8 mouse cellular contexts compared by ENCODE assay signal in the genomic region with DNA sequence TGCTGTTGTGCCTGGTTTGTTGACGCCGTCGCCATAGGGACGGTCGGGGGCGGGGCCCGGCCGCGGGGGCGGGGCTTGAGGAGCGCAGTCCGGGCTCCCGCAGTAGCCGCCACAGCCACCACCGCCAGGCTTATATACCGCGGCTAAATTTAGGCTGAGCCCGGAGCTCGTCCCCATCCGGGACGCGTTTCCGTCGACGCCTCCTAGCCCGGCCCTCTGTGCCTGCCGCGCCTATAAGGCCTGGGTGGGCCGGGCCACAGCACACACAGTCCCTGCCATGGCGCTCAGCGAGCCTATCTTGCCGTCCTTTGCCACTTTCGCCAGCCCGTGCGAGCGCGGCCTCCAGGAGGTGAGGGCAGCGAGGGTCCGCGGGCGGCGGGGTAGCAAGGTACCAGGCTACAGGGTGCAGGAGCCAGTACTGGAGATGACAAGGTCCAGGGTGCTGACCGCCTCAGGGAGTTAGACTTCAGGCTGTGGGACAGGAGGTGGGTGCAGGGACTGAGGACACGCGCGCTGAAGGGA. TPM values are rescaled to one million over a fixed set of nuclear protein-coding genes. Genes with fewer than 3 reads are reported as not detected.
DNase-seq lines count a peak whose midpoint lies in the region; ATAC-seq lines count a peak whose summit lies in the region.

Gene Klf2, plus strand, starts transcription at position 233 of the 522 bp plus-strand sequence.

- intact Hi-C loops in gastrocnemius, postnatal 14 days (cut with DNase I; ENCODE audit: low total_unique reads): no loop called here

- peak; percentile 66 for ATAC-seq in megakaryocyte, adult 5-6 weeks (ENCODE audit: poor library complexity, severe bottlenecking)

- peak; percentile 97 to 98 for DNase-seq in adrenal gland, adult 18-20 months (ENCODE audit: low spot score in 2 of 2)
- DNase-seq in embryo, embryonic 10.5 days (ENCODE audit: low spot score): peak; percentile 88
- DNase-seq in gastrocnemius, postnatal 14 days: peak; percentile 99
- DNase-seq in induced T-regulatory cell, adult 2 months (ENCODE audit: low read depth): peak; percentile 99
- DNase-seq in left cerebral cortex, adult 8-10 months (ENCODE audit: low spot score in 2 of 2): peak; percentile 54 to 85
- DNase-seq in right cerebral cortex, adult 18-20 months: peak; percentile 85
- peak; percentile 91 for DNase-seq in urinary bladder, adult 2 months (ENCODE audit: low spot score)

RNA-seq across cellular contexts. Expression of gene Klf2, which starts in this region (rescaled TPM):
- 10 to 100 TPM; 44.4 to 68.3 TPM for total RNA-seq in adrenal gland, adult 18-20 months (2021)
- total RNA-seq in gastrocnemius, postnatal 14 days (2021): 10 to 100 TPM; 19.1 to 24.1 TPM
- 10 to 100 TPM; 10.9 to 16.5 (median 13.2) TPM for total RNA-seq in left cerebral cortex, adult 8-10 months (2022)
- total RNA-seq in megakaryocyte, adult 5-6 weeks (2015): 70.6 and 72.1 TPM in 2 replicates
- total RNA-seq in megakaryocyte, adult 5-6 weeks (2017): 18.9 and 25.5 TPM in 2 replicates
- polyA plus RNA-seq in urinary bladder, adult 2 months (2012; rRNA removed): 32.4 and 36.7 TPM in 2 replicates

Comparison
In these comparisons a context has a peak if more than half of its experiments do, and no peak if none do; other contexts are left out.
1. Peak in every context shown above with its lines: DNase-seq and ATAC-seq.